Mouse (Mus musculus) layer of hippocampus, adult 2 months (tissue): Measurements from ENCODE around the gene Vamp1. TPM values are rescaled to one million over a fixed set of nuclear protein-coding genes. Genes with fewer than 3 reads are reported as not detected.

Experiments
- DNase-seq, 2 experiments: peaks; one replicate each; pipeline ENCODE4 v3.0.0; 2022; ENCODE audit warnings: low spot score in 2 of 2
- H3K27ac ChIP-seq: fragments of 200-600 bp; 2 replicates; pipeline ENCODE4 v1.8.1; 2022
- H3K4me3 ChIP-seq: fragments of 200-600 bp; 2 replicates; pipeline ENCODE4 v1.8.1; 2022; ENCODE audit warnings: mild to moderate bottlenecking
- CTCF ChIP-seq: fragments of 200-600 bp; conservative IDR thresholded peaks from 2 replicates; pipeline ENCODE4 v1.8.1; 2022; ENCODE audit warnings: antibody characterized with exemption, mild to moderate bottlenecking, moderate library complexity
- microRNA-seq, 2 experiments: library from miRNA; unstranded; fragments of <30 nt; microRNA quantifications; one replicate each; pipeline ENCODE4 v1.2.0; 2021
- total RNA-seq, 2 experiments: library from RNA; stranded (reverse); gene quantifications; 2 replicates each; pipeline ENCODE4 v1.2.3; 2021

The Vamp1 gene
- total RNA-seq, 2 experiments from 2014 or later: 83.5 to 83.6 TPM

- no peak for TF ChIP-seq CTCF
- peak overlapping the region; percentile 84 for H3K27ac ChIP-seq
- peak in 1 of 2 experiments; percentile 46 for DNase-seq
- H3K4me3 ChIP-seq: no peak overlapping the region
These were observed 71.6 kb downstream of the Vamp1 start for GRCm38 (mm10) chr6:125286944-125287343.

GRCm38 (mm10) chr6:125288730-125289129, 73.4 kb downstream of the Vamp1 start:
- H3K4me3 ChIP-seq: no peak overlapping the region
- DNase-seq: no peak
- no peak overlapping the region for H3K27ac ChIP-seq
- no peak for TF ChIP-seq CTCF

GRCm38 (mm10) chr6:125291329-125291728, 76.0 kb downstream of the Vamp1 start:
- DNase-seq: peak in 1 of 2 experiments; percentile 34

GRCm38 (mm10) chr6:125292256-125292655, 76.9 kb downstream of the Vamp1 start:
- no peak for DNase-seq
- TF ChIP-seq CTCF: no peak
- H3K27ac ChIP-seq: no peak overlapping the region
- H3K4me3 ChIP-seq: no peak overlapping the region

More at GRCm38 (mm10) chr6:125291329-125291728, 76.0 kb downstream of the Vamp1 start:
- Histone ChIP-seq H3K27ac (peak overlapping the region; percentile 46), H3K4me3 (no peak overlapping the region)
- no peak for TF ChIP-seq CTCF

GRCm38 (mm10) chr6:125294049-125294448, 78.7 kb downstream of the Vamp1 start:
- TF ChIP-seq CTCF: no peak
- Histone ChIP-seq H3K27ac (no peak overlapping the region), H3K4me3 (no peak overlapping the region)
- no peak for DNase-seq

Small RNAs within 50 kb of the gene (microRNA-seq; reads per million reads assigned to microRNA genes)
- gene Mir3098 (0.18 to 0.32 reads per million in 2 experiments), gene Mir8113 (0 reads per million in 2 experiments)

Other genes starting within 250 kb of the Vamp1 start
- 100 to 1,000 TPM; 163 to 181 TPM for gene Pianp, start 218.9 kb upstream of the Vamp1 start, total RNA-seq
- 10 to 100 TPM; 50.0 to 50.9 TPM for gene Zfp384, start 206.4 kb upstream of the Vamp1 start, total RNA-seq
- 10 to 100 TPM; 60.1 to 63.2 TPM for gene Ing4, start 175.8 kb upstream of the Vamp1 start, total RNA-seq
- 10 to 100 TPM; 15.9 to 19.2 TPM for gene Acrbp, start 165.9 kb upstream of the Vamp1 start, total RNA-seq
- 1 to 10 TPM in 1 of 2 experiments, under 1 TPM in 1; 0.61 to 1.1 TPM for gene Lpar5, start 147.6 kb upstream of the Vamp1 start, total RNA-seq
- gene Chd4, start 119.6 kb upstream of the Vamp1 start, total RNA-seq: 100 to 1,000 TPM; 176 to 185 TPM
- 10 to 100 TPM; 30.8 to 31.7 TPM for gene Nop2, start 83.6 kb upstream of the Vamp1 start, total RNA-seq
- gene Iffo1, start 70.3 kb upstream of the Vamp1 start, total RNA-seq: 10 to 100 TPM; 69.9 to 71.9 TPM
- gene Gapdh, start 49.1 kb upstream of the Vamp1 start, total RNA-seq: 1,000 to 10,000 TPM; 2,438 to 2,531 TPM
- gene Ncapd2, start 23.9 kb upstream of the Vamp1 start, total RNA-seq: 10 to 100 TPM; 24.3 to 28.5 TPM
- gene Mrpl51, start 23.8 kb upstream of the Vamp1 start, total RNA-seq: 10 to 100 TPM; 70.8 to 75.3 TPM
- gene Tapbpl, start 16.3 kb downstream of the Vamp1 start, total RNA-seq: 1 to 10 TPM; 3.2 to 4.2 TPM
- not detected for gene Cd27, start 21.5 kb downstream of the Vamp1 start, total RNA-seq
- not detected for gene Tuba3a, start 70.5 kb downstream of the Vamp1 start, total RNA-seq
- gene Ltbr, start 98.3 kb downstream of the Vamp1 start, total RNA-seq: 1 to 10 TPM; 6.6 to 9.8 TPM
- 1 to 10 TPM; 4.3 to 5.2 TPM for gene Scnn1a, start 105.1 kb downstream of the Vamp1 start, total RNA-seq
- 10 to 100 TPM; 12.0 to 12.1 TPM for gene Tnfrsf1a, start 133.8 kb downstream of the Vamp1 start, total RNA-seq
- under 1 TPM in 1 of 2 experiments, not detected in 1; 0.17 TPM for gene Plekhg6, start 165.2 kb downstream of the Vamp1 start, total RNA-seq